Mouse (Mus musculus): ENCODE measurements around the gene Gm49354. TPM values are rescaled to one million over a fixed set of nuclear protein-coding genes. Genes with fewer than 3 reads are reported as not detected.

The Gm49354 gene
- polyA plus RNA-seq, 1 experiment from 2014 or later = not detected

Other genes with a start within 250 kb of the Gm49354 start
- 9.2 and 11.0 TPM in 2 replicates for gene Agtpbp1, start 197.0 kb downstream of the Gm49354 start, polyA plus RNA-seq (2015; fragmentation: Nextera tagmentation; extraction: Ambion mirVana)
- 35.8 and 43.8 TPM in 2 replicates for gene Naa35, start 197.0 kb downstream of the Gm49354 start, polyA plus RNA-seq (2015; fragmentation: Nextera tagmentation; extraction: Ambion mirVana)
- 47.0 and 57.9 TPM in 2 replicates for gene Golm1, start 106.4 kb downstream of the Gm49354 start, polyA plus RNA-seq (2015; fragmentation: Nextera tagmentation; extraction: Ambion mirVana)
- not detected in 2 replicates for gene 4921517D22Rik, start 88.1 kb downstream of the Gm49354 start, polyA plus RNA-seq (2015; fragmentation: Nextera tagmentation; extraction: Ambion mirVana)
- 0.03 TPM in 1 of 2 replicates, not detected in the other for gene Spata31d1a, start 71.9 kb downstream of the Gm49354 start, polyA plus RNA-seq (2015; fragmentation: Nextera tagmentation; extraction: Ambion mirVana)
- gene Spata31d1b, start 70.0 kb downstream of the Gm49354 start, polyA plus RNA-seq (2015; fragmentation: Nextera tagmentation; extraction: Ambion mirVana) = not detected in 2 replicates
- gene Spata31d1d, start 50.5 kb downstream of the Gm49354 start, polyA plus RNA-seq (2015; fragmentation: Nextera tagmentation; extraction: Ambion mirVana) = not detected in 2 replicates
- not detected in 2 replicates for gene 1700014D04Rik, start 35.5 kb downstream of the Gm49354 start, polyA plus RNA-seq (2015; fragmentation: Nextera tagmentation; extraction: Ambion mirVana)
- gene Isca1, start 12.4 kb downstream of the Gm49354 start, polyA plus RNA-seq (2015; fragmentation: Nextera tagmentation; extraction: Ambion mirVana) = 218 and 244 TPM in 2 replicates
- 54.4 and 61.8 TPM in 2 replicates for gene Tut7, start 40.9 kb upstream of the Gm49354 start, polyA plus RNA-seq (2015; fragmentation: Nextera tagmentation; extraction: Ambion mirVana)